Mouse (Mus musculus): ENCODE results near the gene Synrg. TPM values are rescaled to one million over a fixed set of nuclear protein-coding genes. Genes with fewer than 3 reads are reported as not detected.
A peak's percentile ranks its signal among the peaks of the same experiment; 100 is the strongest.

Synrg gene
- total and polyA plus RNA-seq, 2 experiments, result 6.5 to 9.1 TPM

DNA sequence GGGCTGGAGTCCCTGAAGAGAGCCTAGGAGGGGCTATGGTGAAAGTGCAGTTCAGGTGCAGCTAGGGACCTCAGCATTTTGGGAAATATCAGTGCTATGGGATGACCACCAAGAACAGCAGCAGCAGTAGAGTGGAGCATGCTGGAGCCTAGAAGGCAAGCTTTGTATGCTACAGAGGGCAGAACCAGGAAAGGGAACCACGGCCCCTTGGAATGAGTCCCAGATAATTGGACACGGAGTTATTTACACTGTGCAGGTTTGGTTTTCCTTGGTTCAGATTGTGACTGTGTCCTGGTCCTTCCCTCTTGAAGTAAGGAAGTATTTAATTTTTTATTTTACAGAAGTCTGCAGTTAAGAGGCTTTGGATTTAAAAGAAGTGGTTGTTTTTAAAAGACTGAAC, 29.2 kb downstream of the Synrg start:
- no peak overlapping the region for H3K9ac ChIP-seq (ENCODE audit: low read depth, low read length)
- peak; percentile 75 for DNase-seq (ENCODE audit: extremely low read depth, low read depth, low spot score)
- no peaks in the 10 kb centered on the region for H3K27me3 ChIP-seq (ENCODE audit: control insufficient read depth, insufficient read depth, low read length)
- peaks cover 58% of the 10 kb centered on the region for H3K36me3 ChIP-seq (ENCODE audit: control insufficient read depth, insufficient read depth, low read length)
- H3K27ac ChIP-seq (replicated peaks; ENCODE audit: insufficient read depth, low read depth, low read length), result no peak overlapping the region
- peaks cover 5% of the 10 kb centered on the region for H3K4me1 ChIP-seq (ENCODE audit: control insufficient read depth, insufficient read depth, low read length)
- H3K4me3 ChIP-seq (ENCODE audit: insufficient read depth, low read depth, low read length), result no peak overlapping the region
- TF ChIP-seq CTCF (IDR thresholded peaks at IDR 0.05; ENCODE audit: low read depth, low read length) (no peak), POLR2A (IDR thresholded peaks at IDR 0.05; ENCODE audit: extremely low read depth, insufficient read depth, low read length) (no peak)
- 6% methylated on average over 2 of the region's 2 CpGs for WGBS
- no peaks in the 10 kb centered on the region for H3K79me2 ChIP-seq (ENCODE audit: control insufficient read depth, insufficient read depth, low read length)

DNA sequence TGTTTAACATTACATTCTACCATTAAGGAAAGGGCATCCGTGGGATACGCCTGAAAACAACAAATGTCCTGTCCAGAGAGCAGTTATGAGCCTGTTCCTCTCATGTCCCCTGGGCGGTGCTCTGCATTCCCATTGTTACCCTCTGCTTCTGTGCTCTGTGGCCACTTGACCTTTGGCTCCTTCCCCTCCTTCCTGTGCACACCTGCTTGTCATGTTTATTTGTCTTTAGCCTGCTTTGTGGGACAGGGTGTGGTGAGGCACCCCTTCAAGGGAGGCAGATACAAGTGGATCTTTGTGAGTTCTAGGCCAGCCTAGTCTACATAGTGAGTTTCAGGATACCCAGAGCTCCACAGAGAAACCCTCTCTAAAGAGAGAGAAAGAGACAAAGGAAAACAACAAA, 30.3 kb downstream of the Synrg start:
- H3K4me1 ChIP-seq (ENCODE audit: control insufficient read depth, insufficient read depth, low read length), result peaks cover 5% of the 10 kb centered on the region
- H3K27me3 ChIP-seq (ENCODE audit: control insufficient read depth, insufficient read depth, low read length), result no peaks in the 10 kb centered on the region
- WGBS, result 90% methylated on average over 3 of the region's 3 CpGs
- peak; percentile 33 for DNase-seq (ENCODE audit: extremely low read depth, low read depth, low spot score)
- no peak overlapping the region for H3K4me3 ChIP-seq (ENCODE audit: insufficient read depth, low read depth, low read length)
- TF ChIP-seq CTCF (IDR thresholded peaks at IDR 0.05; ENCODE audit: low read depth, low read length), result no peak
- H3K27ac ChIP-seq (replicated peaks; ENCODE audit: insufficient read depth, low read depth, low read length), result no peak overlapping the region
- no peak overlapping the region for H3K9ac ChIP-seq (ENCODE audit: low read depth, low read length)
- no peaks in the 10 kb centered on the region for H3K79me2 ChIP-seq (ENCODE audit: control insufficient read depth, insufficient read depth, low read length)
- H3K36me3 ChIP-seq (ENCODE audit: control insufficient read depth, insufficient read depth, low read length), result peaks cover 59% of the 10 kb centered on the region

- peaks cover 58% of the 10 kb centered on the region for H3K36me3 ChIP-seq (ENCODE audit: control insufficient read depth, insufficient read depth, low read length)
- peaks cover 5% of the 10 kb centered on the region for H3K4me1 ChIP-seq (ENCODE audit: control insufficient read depth, insufficient read depth, low read length)
- H3K27ac ChIP-seq (replicated peaks; ENCODE audit: insufficient read depth, low read depth, low read length), result no peak overlapping the region
- DNase-seq (ENCODE audit: extremely low read depth, low read depth, low spot score), result no peak
- no peak for TF ChIP-seq POLR2A (IDR thresholded peaks at IDR 0.05; ENCODE audit: extremely low read depth, insufficient read depth, low read length)
- no peak for TF ChIP-seq CTCF (IDR thresholded peaks at IDR 0.05; ENCODE audit: low read depth, low read length)
- no peaks in the 10 kb centered on the region for H3K79me2 ChIP-seq (ENCODE audit: control insufficient read depth, insufficient read depth, low read length)
- H3K9ac ChIP-seq (ENCODE audit: low read depth, low read length), result no peak overlapping the region
- WGBS, result 90% methylated on average over 2 of the region's 2 CpGs
- no peak overlapping the region for H3K4me3 ChIP-seq (ENCODE audit: insufficient read depth, low read depth, low read length)
- H3K27me3 ChIP-seq (ENCODE audit: control insufficient read depth, insufficient read depth, low read length), result no peaks in the 10 kb centered on the region
Observed at GRCm38 (mm10) chr11:83995535-83995950, 31.3 kb downstream of the Synrg start.

- Histone ChIP-seq H3K27ac (replicated peaks; ENCODE audit: insufficient read depth, low read depth, low read length) (no peak overlapping the region), H3K36me3 (ENCODE audit: control insufficient read depth, insufficient read depth, low read length) (peaks cover 53% of the 10 kb centered on the region), H3K4me3 (ENCODE audit: insufficient read depth, low read depth, low read length) (no peak overlapping the region), H3K4me1 (ENCODE audit: control insufficient read depth, insufficient read depth, low read length) (peaks cover 5% of the 10 kb centered on the region), H3K27me3 (ENCODE audit: control insufficient read depth, insufficient read depth, low read length) (no peaks in the 10 kb centered on the region), H3K9ac (ENCODE audit: low read depth, low read length) (no peak overlapping the region), H3K79me2 (ENCODE audit: control insufficient read depth, insufficient read depth, low read length) (no peaks in the 10 kb centered on the region)
- 76% methylated on average over 5 of the region's 5 CpGs for WGBS
- DNase-seq (ENCODE audit: extremely low read depth, low read depth, low spot score), result no peak
- no peak for TF ChIP-seq POLR2A (IDR thresholded peaks at IDR 0.05; ENCODE audit: extremely low read depth, insufficient read depth, low read length)
- no peak for TF ChIP-seq CTCF (IDR thresholded peaks at IDR 0.05; ENCODE audit: low read depth, low read length)
Observed at GRCm38 (mm10) chr11:83997171-83997868, 33.1 kb downstream of the Synrg start.

- Histone ChIP-seq H3K4me1 (ENCODE audit: control insufficient read depth, insufficient read depth, low read length) (no peaks in the 10 kb centered on the region; the same call in 1 of the 2 replicates), H3K4me3 (ENCODE audit: insufficient read depth, low read depth, low read length) (no peak overlapping the region), H3K36me3 (ENCODE audit: control insufficient read depth, insufficient read depth, low read length) (peaks cover 54% of the 10 kb centered on the region), H3K27ac (replicated peaks; ENCODE audit: insufficient read depth, low read depth, low read length) (no peak overlapping the region), H3K27me3 (ENCODE audit: control insufficient read depth, insufficient read depth, low read length) (no peaks in the 10 kb centered on the region), H3K79me2 (ENCODE audit: control insufficient read depth, insufficient read depth, low read length) (no peaks in the 10 kb centered on the region), H3K9ac (ENCODE audit: low read depth, low read length) (no peak overlapping the region)
- 91% methylated on average over 3 of the region's 3 CpGs for WGBS
- no peak for DNase-seq (ENCODE audit: extremely low read depth, low read depth, low spot score)
- TF ChIP-seq POLR2A (IDR thresholded peaks at IDR 0.05; ENCODE audit: extremely low read depth, insufficient read depth, low read length) (no peak), CTCF (IDR thresholded peaks at IDR 0.05; ENCODE audit: low read depth, low read length) (no peak)
Observed at GRCm38 (mm10) chr11:83998993-83999392, 34.8 kb downstream of the Synrg start.

DNA sequence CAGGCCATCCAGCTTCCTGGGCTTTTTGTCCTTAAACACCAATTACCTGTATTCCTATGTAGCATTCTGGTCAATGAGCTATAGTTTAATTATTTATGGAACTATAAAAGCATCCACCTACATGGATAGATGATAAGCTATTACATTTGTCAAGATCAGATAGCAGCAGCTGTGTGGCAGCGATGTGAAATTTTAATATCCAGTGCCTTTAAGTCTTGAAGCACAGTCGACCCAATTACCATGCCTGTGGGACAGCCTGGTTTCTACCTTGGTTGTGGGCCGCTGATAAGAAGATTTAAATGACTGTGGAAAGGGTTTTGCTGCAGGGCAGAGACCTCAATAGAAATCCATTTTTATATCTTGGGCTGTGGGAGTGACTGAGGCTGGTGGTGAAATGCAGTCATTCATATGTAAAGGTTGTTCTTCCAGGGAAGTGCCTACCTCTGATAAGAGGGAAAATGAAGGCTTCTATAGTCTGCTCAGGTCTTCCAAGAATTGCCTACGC, 35.2 kb downstream of the Synrg start:
- no peak for DNase-seq (ENCODE audit: extremely low read depth, low read depth, low spot score)
- TF ChIP-seq POLR2A (IDR thresholded peaks at IDR 0.05; ENCODE audit: extremely low read depth, insufficient read depth, low read length) (no peak), CTCF (IDR thresholded peaks at IDR 0.05; ENCODE audit: low read depth, low read length) (no peak)
- Histone ChIP-seq H3K79me2 (ENCODE audit: control insufficient read depth, insufficient read depth, low read length) (no peaks in the 10 kb centered on the region), H3K36me3 (ENCODE audit: control insufficient read depth, insufficient read depth, low read length) (peaks cover 52% of the 10 kb centered on the region), H3K9ac (ENCODE audit: low read depth, low read length) (no peak overlapping the region), H3K4me3 (ENCODE audit: insufficient read depth, low read depth, low read length) (no peak overlapping the region), H3K27ac (replicated peaks; ENCODE audit: insufficient read depth, low read depth, low read length) (no peak overlapping the region), H3K27me3 (ENCODE audit: control insufficient read depth, insufficient read depth, low read length) (no peaks in the 10 kb centered on the region), H3K4me1 (ENCODE audit: control insufficient read depth, insufficient read depth, low read length) (no peaks in the 10 kb centered on the region; the same call in 1 of the 2 replicates)
- WGBS, result 91% methylated on average over 4 of the region's 4 CpGs

Data from liver, adult 2 months (tissue).